Mouse (Mus musculus): ENCODE results near the gene Cercam. TPM values are rescaled to one million over a fixed set of nuclear protein-coding genes. Genes with fewer than 3 reads are reported as not detected.
A peak's percentile ranks its signal among the peaks of the same experiment; 100 is the strongest.

Cercam gene
- polyA plus RNA-seq, 1 experiment, result 9.9 TPM

DNA sequence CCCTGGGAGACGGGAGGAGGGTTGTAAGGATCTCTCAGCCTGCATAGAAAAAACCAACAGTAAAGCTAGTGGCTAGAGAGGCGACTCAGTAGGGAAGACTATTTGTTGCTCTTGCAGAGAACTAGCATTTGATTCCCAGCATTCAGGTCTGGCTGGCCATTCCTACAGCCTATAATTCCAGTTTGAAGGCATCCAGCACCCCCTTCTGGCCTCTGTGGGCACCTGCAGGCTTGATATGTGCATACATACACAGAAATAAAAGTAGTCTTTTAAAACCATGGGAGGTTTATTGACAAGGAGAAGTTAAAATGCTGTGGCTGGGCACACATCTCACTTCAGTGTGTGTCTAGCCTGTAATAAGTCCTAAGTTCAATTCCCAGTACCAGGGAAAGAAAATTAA is 41.1 kb downstream of the Cercam start:
- WGBS, result 100% methylated on average over 2 of the region's 2 CpGs
- DNase-seq, result peak; percentile 18
- Histone ChIP-seq H3K36me3 (ENCODE audit: control insufficient read depth, insufficient read depth, low read length) (peaks cover 37% of the 10 kb centered on the region), H3K27ac (ENCODE audit: control insufficient read depth, insufficient read depth, low read length) (no peak overlapping the region), H3K27me3 (ENCODE audit: control insufficient read depth, insufficient read depth, low read length) (no peaks in the 10 kb centered on the region), H3K4me3 (ENCODE audit: control insufficient read depth, insufficient read depth, low read length) (no peak overlapping the region), H3K4me1 (replicated peaks; ENCODE audit: control insufficient read depth, insufficient read depth, low read length) (no peaks in the 10 kb centered on the region)
- TF ChIP-seq CTCF (IDR thresholded peaks at IDR 0.05; ENCODE audit: borderline replicate concordance, control insufficient read depth, extremely low read depth, insufficient read depth, low read length, poor library complexity) (no peak), POLR2A (IDR thresholded peaks at IDR 0.05; ENCODE audit: control insufficient read depth, extremely low read depth, insufficient read depth, low read length, poor library complexity) (no peak)

DNA sequence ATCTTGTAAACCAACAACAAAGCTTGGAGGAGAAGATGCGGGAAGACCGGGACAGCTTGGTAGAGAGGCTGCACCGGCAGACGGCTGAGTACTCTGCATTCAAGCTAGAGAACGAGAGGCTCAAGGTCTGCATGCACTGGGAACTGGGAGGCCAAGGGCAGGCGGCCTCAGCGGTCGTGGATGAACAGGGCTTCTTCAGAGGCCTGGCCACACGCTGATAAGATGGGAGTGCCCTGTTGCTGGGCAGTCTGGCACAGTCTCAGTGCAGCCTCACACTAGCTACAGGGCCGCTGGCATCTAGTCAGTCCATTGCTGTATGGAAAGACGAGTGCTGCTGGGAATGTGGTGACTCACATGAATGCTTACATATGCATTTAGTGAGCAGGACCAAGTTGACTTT is 48.7 kb downstream of the Cercam start:
- Histone ChIP-seq H3K36me3 (ENCODE audit: control insufficient read depth, insufficient read depth, low read length) (peaks cover 52% of the 10 kb centered on the region), H3K4me1 (replicated peaks; ENCODE audit: control insufficient read depth, insufficient read depth, low read length) (no peaks in the 10 kb centered on the region; the same call in 1 of the 2 replicates), H3K4me3 (ENCODE audit: control insufficient read depth, insufficient read depth, low read length) (no peak overlapping the region), H3K27ac (ENCODE audit: control insufficient read depth, insufficient read depth, low read length) (no peak overlapping the region), H3K27me3 (ENCODE audit: control insufficient read depth, insufficient read depth, low read length) (no peaks in the 10 kb centered on the region)
- no peak for DNase-seq
- WGBS, result 98% methylated on average over 11 of the region's 11 CpGs
- TF ChIP-seq POLR2A (IDR thresholded peaks at IDR 0.05; ENCODE audit: control insufficient read depth, extremely low read depth, insufficient read depth, low read length, poor library complexity) (no peak), CTCF (IDR thresholded peaks at IDR 0.05; ENCODE audit: borderline replicate concordance, control insufficient read depth, extremely low read depth, insufficient read depth, low read length, poor library complexity) (no peak)

DNA sequence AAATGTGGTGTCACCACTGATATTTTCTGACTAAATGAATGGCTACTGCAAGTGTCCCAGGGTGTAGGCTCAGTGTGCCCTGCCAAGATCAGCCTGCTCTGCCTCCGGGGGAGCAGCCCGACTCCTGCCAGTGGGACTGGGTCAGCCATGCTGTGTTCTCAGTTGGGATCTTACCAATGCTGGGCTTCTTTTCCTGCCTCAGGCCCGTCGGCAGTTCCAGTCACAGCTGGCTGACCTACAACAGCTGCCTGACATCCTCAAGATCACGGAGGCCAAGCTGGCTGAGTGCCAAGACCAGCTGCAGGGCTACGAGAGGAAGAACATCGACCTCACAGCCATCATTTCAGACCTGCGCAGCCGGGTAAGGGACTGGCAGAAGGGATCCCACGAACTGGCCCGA is 53.0 kb downstream of the Cercam start:
- TF ChIP-seq CTCF (IDR thresholded peaks at IDR 0.05; ENCODE audit: borderline replicate concordance, control insufficient read depth, extremely low read depth, insufficient read depth, low read length, poor library complexity) (no peak), POLR2A (IDR thresholded peaks at IDR 0.05; ENCODE audit: control insufficient read depth, extremely low read depth, insufficient read depth, low read length, poor library complexity) (no peak)
- 29% methylated on average over 11 of the region's 11 CpGs for WGBS
- DNase-seq, result peak; percentile 11
- Histone ChIP-seq H3K4me1 (replicated peaks; ENCODE audit: control insufficient read depth, insufficient read depth, low read length) (no peaks in the 10 kb centered on the region; the same call in 1 of the 2 replicates), H3K36me3 (ENCODE audit: control insufficient read depth, insufficient read depth, low read length) (peaks cover 49% of the 10 kb centered on the region), H3K27ac (ENCODE audit: control insufficient read depth, insufficient read depth, low read length) (no peak overlapping the region), H3K27me3 (ENCODE audit: control insufficient read depth, insufficient read depth, low read length) (no peaks in the 10 kb centered on the region), H3K4me3 (ENCODE audit: control insufficient read depth, insufficient read depth, low read length) (no peak overlapping the region)

DNA sequence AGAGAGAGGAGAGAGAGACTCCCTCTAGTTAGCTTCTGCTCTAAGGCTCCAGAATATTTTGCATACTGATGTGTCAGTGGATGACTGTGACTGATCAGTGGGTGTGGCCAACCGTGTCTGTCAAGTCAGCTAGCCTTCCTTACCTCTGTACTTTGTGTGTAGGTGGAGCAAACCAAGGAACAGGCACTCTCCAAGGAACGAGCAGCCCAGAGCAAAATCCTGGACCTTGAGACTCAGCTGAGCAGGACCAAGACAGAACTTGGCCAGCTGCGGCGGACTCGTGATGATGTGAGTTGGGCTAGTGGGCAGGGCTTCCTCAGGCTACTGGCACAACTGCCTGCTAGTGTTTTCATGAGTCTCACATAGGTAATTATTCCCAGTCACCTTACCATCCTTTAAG is 57.6 kb downstream of the Cercam start:
- no peaks in the 10 kb centered on the region; the same call in 1 of the 2 replicates for H3K4me1 ChIP-seq (replicated peaks; ENCODE audit: control insufficient read depth, insufficient read depth, low read length)
- DNase-seq, result no peak
- no peak overlapping the region for H3K27ac ChIP-seq (ENCODE audit: control insufficient read depth, insufficient read depth, low read length)
- no peaks in the 10 kb centered on the region for H3K27me3 ChIP-seq (ENCODE audit: control insufficient read depth, insufficient read depth, low read length)
- peaks cover 64% of the 10 kb centered on the region for H3K36me3 ChIP-seq (ENCODE audit: control insufficient read depth, insufficient read depth, low read length)
- TF ChIP-seq CTCF (IDR thresholded peaks at IDR 0.05; ENCODE audit: borderline replicate concordance, control insufficient read depth, extremely low read depth, insufficient read depth, low read length, poor library complexity), result no peak
- no peak for TF ChIP-seq POLR2A (IDR thresholded peaks at IDR 0.05; ENCODE audit: control insufficient read depth, extremely low read depth, insufficient read depth, low read length, poor library complexity)
- 97% methylated on average over 5 of the region's 5 CpGs for WGBS
- H3K4me3 ChIP-seq (ENCODE audit: control insufficient read depth, insufficient read depth, low read length), result no peak overlapping the region

DNA sequence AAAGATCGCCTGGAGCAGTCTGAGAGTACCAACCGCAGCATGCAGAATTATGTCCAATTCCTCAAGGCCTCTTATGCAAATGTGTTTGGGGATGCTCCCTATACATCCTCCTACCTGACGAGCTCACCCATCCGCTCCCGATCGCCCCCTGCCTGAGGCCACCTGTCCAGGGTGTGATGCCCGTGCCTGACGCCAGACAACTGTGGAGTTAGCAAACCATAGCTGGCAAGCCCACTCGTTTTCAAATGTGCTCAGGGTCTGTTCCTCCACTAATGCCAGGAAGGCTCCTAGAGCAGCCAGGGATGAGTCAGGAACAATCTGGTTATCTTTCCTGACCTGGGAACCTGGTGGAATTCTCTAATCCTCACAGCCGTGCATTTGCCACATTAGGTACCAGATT is 61.5 kb downstream of the Cercam start:
- H3K27me3 ChIP-seq (ENCODE audit: control insufficient read depth, insufficient read depth, low read length), result no peaks in the 10 kb centered on the region
- TF ChIP-seq POLR2A (IDR thresholded peaks at IDR 0.05; ENCODE audit: control insufficient read depth, extremely low read depth, insufficient read depth, low read length, poor library complexity), result no peak
- TF ChIP-seq CTCF (IDR thresholded peaks at IDR 0.05; ENCODE audit: borderline replicate concordance, control insufficient read depth, extremely low read depth, insufficient read depth, low read length, poor library complexity), result no peak
- WGBS, result 95% methylated on average over 10 of the region's 10 CpGs
- no peak for DNase-seq
- H3K27ac ChIP-seq (ENCODE audit: control insufficient read depth, insufficient read depth, low read length), result no peak overlapping the region
- no peak overlapping the region for H3K4me3 ChIP-seq (ENCODE audit: control insufficient read depth, insufficient read depth, low read length)
- H3K4me1 ChIP-seq (replicated peaks; ENCODE audit: control insufficient read depth, insufficient read depth, low read length), result no peaks in the 10 kb centered on the region
- H3K36me3 ChIP-seq (ENCODE audit: control insufficient read depth, insufficient read depth, low read length), result peaks cover 48% of the 10 kb centered on the region

DNA sequence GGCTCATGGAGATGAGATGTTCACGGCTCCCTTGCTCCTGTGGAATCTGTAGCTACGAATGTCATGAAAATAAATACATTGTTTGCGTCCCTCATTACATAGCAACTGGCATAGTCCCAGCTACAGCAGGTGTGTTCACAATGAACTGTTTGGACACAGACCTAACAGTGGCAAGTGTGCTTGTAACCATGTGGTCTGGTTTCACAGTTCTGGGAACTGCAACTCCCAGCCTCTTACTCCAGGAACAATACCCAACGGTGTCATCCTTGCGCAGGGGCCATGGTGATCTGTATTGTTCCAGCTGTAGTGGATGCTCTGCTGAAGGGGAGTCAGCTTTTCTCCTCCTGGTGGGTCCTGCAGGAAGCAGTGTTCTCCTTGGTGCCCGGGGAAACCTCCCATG is 62.2 kb downstream of the Cercam start:
- Histone ChIP-seq H3K27me3 (ENCODE audit: control insufficient read depth, insufficient read depth, low read length) (no peaks in the 10 kb centered on the region), H3K36me3 (ENCODE audit: control insufficient read depth, insufficient read depth, low read length) (peaks cover 41% of the 10 kb centered on the region)
- 96% methylated on average over 6 of the region's 6 CpGs for WGBS

More for the DNA sequence above, 62.2 kb downstream of the Cercam start:
- no peak for DNase-seq
- Histone ChIP-seq H3K27ac (ENCODE audit: control insufficient read depth, insufficient read depth, low read length) (no peak overlapping the region), H3K4me3 (ENCODE audit: control insufficient read depth, insufficient read depth, low read length) (no peak overlapping the region), H3K4me1 (replicated peaks; ENCODE audit: control insufficient read depth, insufficient read depth, low read length) (0 out of 2 replicates have a peak, but pooled peaks cover 2% of the 10 kb centered on the region)
- TF ChIP-seq CTCF (IDR thresholded peaks at IDR 0.05; ENCODE audit: borderline replicate concordance, control insufficient read depth, extremely low read depth, insufficient read depth, low read length, poor library complexity) (no peak), POLR2A (IDR thresholded peaks at IDR 0.05; ENCODE audit: control insufficient read depth, extremely low read depth, insufficient read depth, low read length, poor library complexity) (no peak)

Other genes starting within 250 kb of the Cercam start
- 132 and 143 TPM in 2 replicates for gene Rapgef1, start 249.4 kb upstream of the Cercam start, polyA plus RNA-seq (2012; rRNA removed)
- 0.15 and 0.34 TPM in 2 replicates for gene Gm13420, start 117.5 kb upstream of the Cercam start, polyA plus RNA-seq (2012; rRNA removed)
- gene Gm13547, start 109.9 kb upstream of the Cercam start, polyA plus RNA-seq (2012; rRNA removed), result not detected in 2 replicates
- 49.0 and 83.9 TPM in 2 replicates for gene Coq4, start 81.7 kb upstream of the Cercam start, polyA plus RNA-seq (2012; rRNA removed)
- 61.1 and 70.5 TPM in 2 replicates for gene Trub2, start 80.7 kb upstream of the Cercam start, polyA plus RNA-seq (2012; rRNA removed)
- 34.7 and 35.8 TPM in 2 replicates for gene Slc27a4, start 66.5 kb upstream of the Cercam start, polyA plus RNA-seq (2012; rRNA removed)
- gene Urm1, start 49.1 kb upstream of the Cercam start, polyA plus RNA-seq (2012; rRNA removed), result 70.2 and 79.9 TPM in 2 replicates
- 60.7 and 70.7 TPM in 2 replicates for gene Odf2, start 20.1 kb downstream of the Cercam start, polyA plus RNA-seq (2012; rRNA removed)
- 36.6 and 38.4 TPM in 2 replicates for gene Gle1, start 66.3 kb downstream of the Cercam start, polyA plus RNA-seq (2012; rRNA removed)
- 161 and 168 TPM in 2 replicates for gene Sptan1, start 96.4 kb downstream of the Cercam start, polyA plus RNA-seq (2012; rRNA removed)
- 18.3 and 23.1 TPM in 2 replicates for gene Wdr34, start 179.7 kb downstream of the Cercam start, polyA plus RNA-seq (2012; rRNA removed)
- gene Set, start 188.2 kb downstream of the Cercam start, polyA plus RNA-seq (2012; rRNA removed), result 71.7 and 103 TPM in 2 replicates
- 8.0 and 8.8 TPM in 2 replicates for gene Pkn3, start 208.5 kb downstream of the Cercam start, polyA plus RNA-seq (2012; rRNA removed)
- gene Zdhhc12, start 224.5 kb downstream of the Cercam start, polyA plus RNA-seq (2012; rRNA removed), result 146 and 160 TPM in 2 replicates